Mouse (Mus musculus) MEL (cell line): ENCODE measurements at regions not wholly inside any gene's neighbourhood (a gene's known extent, or its start where the extent isn't known, plus 50 kb on each side); places are given as distances from the start of the nearest gene placed in this dataset.
"Not testable (repeated sequence)": the region's sequence is repeated elsewhere in the genome, so short reads cannot be mapped to it uniquely, and the experiment has no call there.

Source experiments
- DNase-seq: peaks from one replicate; pipeline ENCODE4 v3.0.0; 2011; ENCODE audit warnings: low read depth, low spot score
- H3K27ac ChIP-seq: 2 replicates; pipeline ENCODE4 v1.5.1; 2012; ENCODE audit warnings: low read depth, mild to moderate bottlenecking, control low read depth, low read length, moderate library complexity; ENCODE audit not compliant: control insufficient read depth
- H3K27me3 ChIP-seq, 2 experiments: fragments of 150-350 bp in 1 of 2; sonication (generic) in 1 of 2; 2 replicates each; pipeline ENCODE4 v1.6.1; 2012; ENCODE audit warnings: low read length in 2 of 2, mild to moderate bottlenecking in 2 of 2, improper control_type of control experiment in 1 of 2, moderate library complexity in 1 of 2; ENCODE audit not compliant: insufficient read depth in 2 of 2, control insufficient read depth in 1 of 2
- H3K36me3 ChIP-seq, 2 experiments: 2 replicates each; pipeline ENCODE4 v1.6.1; 2012 to 2014; ENCODE audit warnings: low read length in 2 of 2, improper control_type of control experiment in 1 of 2, inconsistent platforms in 1 of 2, mild to moderate bottlenecking in 1 of 2; ENCODE audit not compliant: insufficient read depth in 2 of 2, control insufficient read depth in 1 of 2
- H3K4me1 ChIP-seq, 2 experiments: fragments of 150-350 bp in 1 of 2; sonication (generic) in 1 of 2; 2 replicates each; pipeline ENCODE4 v1.6.1; 2012; ENCODE audit warnings: low read length in 2 of 2, improper control_type of control experiment in 1 of 2, mild to moderate bottlenecking in 1 of 2; ENCODE audit not compliant: insufficient read depth in 2 of 2, control insufficient read depth in 1 of 2
- H3K4me3 ChIP-seq, 2 experiments: fragments of 150-350 bp in 1 of 2; sonication (generic) in 1 of 2; 2 replicates each; pipeline ENCODE4 v1.5.1; 2012; ENCODE audit warnings: low read depth in 2 of 2, low read length in 2 of 2, mild to moderate bottlenecking in 2 of 2, moderate library complexity in 2 of 2, control low read depth in 1 of 2, improper control_type of control experiment in 1 of 2; ENCODE audit not compliant: control insufficient read depth in 1 of 2, insufficient read depth in 1 of 2
- H3K79me2 ChIP-seq: 2 replicates; pipeline ENCODE4 v1.6.1; 2012; ENCODE audit warnings: mild to moderate bottlenecking, low read length, moderate library complexity; ENCODE audit not compliant: control insufficient read depth, poor library complexity, insufficient read depth
- H3K9ac ChIP-seq: 2 replicates; pipeline ENCODE4 v1.6.1; 2012; ENCODE audit warnings: low read depth, mild to moderate bottlenecking, control low read depth, low read length, moderate library complexity; ENCODE audit not compliant: control insufficient read depth, poor library complexity, severe bottlenecking
- H3K9me3 ChIP-seq: fragments of 150-350 bp; sonication (generic); replicated peaks from 2 replicates; pipeline ENCODE4 v1.6.1; 2012; ENCODE audit warnings: mild to moderate bottlenecking, low read length, improper control_type of control experiment, moderate library complexity; ENCODE audit not compliant: insufficient read depth
- BHLHE40 ChIP-seq: IDR thresholded peaks from 2 replicates; pipeline ENCODE4 v1.6.1; 2012; ENCODE audit warnings: low read depth, mild to moderate bottlenecking, inconsistent platforms, low read length, improper control_type of control experiment, borderline replicate concordance
- CHD1 ChIP-seq: IDR thresholded peaks from 2 replicates; pipeline ENCODE4 v1.6.1; 2012; ENCODE audit warnings: low read depth, mild to moderate bottlenecking, inconsistent platforms, low read length, improper control_type of control experiment
- CTCF ChIP-seq, 3 experiments: IDR thresholded peaks in 2 of 3; conservative IDR thresholded peaks in 1 of 3; 2 replicates each; pipeline ENCODE4 v1.5.1; 2011 to 2012; ENCODE audit warnings: low read length in 3 of 3, low read depth in 2 of 3, mild to moderate bottlenecking in 2 of 3, improper control_type of control experiment in 1 of 3, inconsistent platforms in 1 of 3, mixed read lengths in 1 of 3, moderate library complexity in 1 of 3; ENCODE audit not compliant: control insufficient read depth in 1 of 3, insufficient read depth in 1 of 3, poor library complexity in 1 of 3, severe bottlenecking in 1 of 3
- E2F4 ChIP-seq: IDR thresholded peaks from 2 replicates; pipeline ENCODE4 v1.6.1; 2011; ENCODE audit warnings: low read depth, low read length, improper control_type of control experiment, borderline replicate concordance
- EP300 ChIP-seq, 2 experiments: IDR thresholded peaks; 2 replicates each; pipeline ENCODE4 v1.6.1; 2011; ENCODE audit warnings: improper control_type of control experiment in 2 of 2, low read length in 2 of 2, low read depth in 1 of 2, mild to moderate bottlenecking in 1 of 2
- ETS1 ChIP-seq: IDR thresholded peaks from 2 replicates; pipeline ENCODE4 v1.6.1; 2012; ENCODE audit warnings: low read depth, mild to moderate bottlenecking, inconsistent platforms, low read length, improper control_type of control experiment, moderate library complexity
- GABPA ChIP-seq: IDR thresholded peaks from 2 replicates; pipeline ENCODE4 v1.6.1; 2012; ENCODE audit warnings: low read depth, mild to moderate bottlenecking, inconsistent platforms, low read length, improper control_type of control experiment, moderate library complexity
- MEF2A ChIP-seq: IDR thresholded peaks from 2 replicates; pipeline ENCODE4 v1.6.1; 2014; ENCODE audit warnings: low read depth, mild to moderate bottlenecking, inconsistent platforms, low read length, improper control_type of control experiment; ENCODE audit not compliant: poor library complexity, insufficient replicate concordance, severe bottlenecking; ENCODE audit errors: extremely low read depth
- MXI1 ChIP-seq: IDR thresholded peaks from 2 replicates; pipeline ENCODE4 v1.6.1; 2011; ENCODE audit warnings: mild to moderate bottlenecking, low read depth, low read length, improper control_type of control experiment
- MYB ChIP-seq: IDR thresholded peaks from 2 replicates; pipeline ENCODE4 v1.6.1; 2011; ENCODE audit warnings: mild to moderate bottlenecking, low read depth, low read length, improper control_type of control experiment
- NELFE ChIP-seq: IDR thresholded peaks from 2 replicates; pipeline ENCODE4 v1.6.1; 2011; ENCODE audit warnings: low read depth, low read length, improper control_type of control experiment
- POLR2AphosphoS2 ChIP-seq: IDR thresholded peaks from 2 replicates; pipeline ENCODE4 v1.6.1; 2011; ENCODE audit warnings: low read length, improper control_type of control experiment
- POLR2AphosphoS5 ChIP-seq: IDR thresholded peaks from 2 replicates; pipeline ENCODE4 v1.6.1; 2012; ENCODE audit warnings: low read depth, borderline replicate concordance, mild to moderate bottlenecking, inconsistent platforms, low read length, moderate library complexity, mixed read lengths
- RAD21 ChIP-seq: IDR thresholded peaks from 2 replicates; pipeline ENCODE4 v1.6.1; 2011; ENCODE audit warnings: mild to moderate bottlenecking, low read depth, low read length, improper control_type of control experiment
- SIN3A ChIP-seq: IDR thresholded peaks from 2 replicates; pipeline ENCODE4 v1.6.1; 2012; ENCODE audit warnings: low read length, improper control_type of control experiment, inconsistent platforms
- SMC3 ChIP-seq: IDR thresholded peaks from 2 replicates; pipeline ENCODE4 v1.6.1; 2011; ENCODE audit warnings: low read depth, low read length, improper control_type of control experiment
- USF1 ChIP-seq: IDR thresholded peaks from 2 replicates; pipeline ENCODE4 v1.6.1; 2014; ENCODE audit warnings: low read depth, mild to moderate bottlenecking, inconsistent platforms, low read length, improper control_type of control experiment, moderate library complexity
- USF2 ChIP-seq, 2 experiments: IDR thresholded peaks; 2 replicates each; pipeline ENCODE4 v1.6.1; 2011 to 2012; ENCODE audit warnings: improper control_type of control experiment in 2 of 2, low read length in 2 of 2, borderline replicate concordance in 1 of 2, inconsistent platforms in 1 of 2, low read depth in 1 of 2, mild to moderate bottlenecking in 1 of 2; ENCODE audit not compliant: insufficient read depth in 1 of 2
- ZNF384 ChIP-seq: IDR thresholded peaks from 2 replicates; pipeline ENCODE4 v1.6.1; 2012; ENCODE audit warnings: low read depth, mild to moderate bottlenecking, inconsistent platforms, low read length, improper control_type of control experiment

DNA sequence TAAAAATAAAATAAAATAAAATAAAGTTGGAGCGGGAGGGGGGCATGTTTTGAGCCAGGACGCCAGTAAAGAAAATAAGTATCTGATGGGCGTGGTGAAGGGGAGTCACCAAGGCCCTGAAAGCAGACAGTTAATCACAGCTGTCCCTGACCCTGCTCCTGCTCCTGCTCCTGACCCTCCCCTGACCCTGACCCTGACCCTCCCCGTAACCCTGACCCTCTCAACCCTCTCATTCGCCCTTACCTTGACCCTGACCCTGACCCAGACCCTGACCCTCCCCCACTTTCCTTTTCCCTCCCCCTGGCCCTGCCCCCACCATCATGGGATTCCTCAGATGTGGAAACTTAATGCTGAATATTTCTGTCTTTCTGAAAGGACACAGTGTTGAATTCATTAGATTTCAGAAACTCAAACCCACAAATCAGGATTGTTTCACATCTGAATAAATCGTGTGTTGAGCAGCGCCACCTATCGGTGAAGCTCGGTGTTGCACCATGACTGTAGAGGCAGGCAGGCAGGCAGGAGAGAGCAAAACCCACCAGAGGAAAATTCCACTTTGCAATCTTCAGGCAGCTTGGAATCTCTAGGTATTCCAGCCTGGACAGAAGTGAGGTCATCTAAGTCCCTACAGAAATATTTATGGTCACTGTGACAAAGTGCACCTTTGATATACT is 145.9 kb upstream of the Rhobtb1 start:
- Histone ChIP-seq H3K36me3 (no peaks in the 10 kb centered on the region), H3K9ac (no peak overlapping the region), H3K4me3 (no peak overlapping the region), H3K4me1 (no peaks in the 10 kb centered on the region), H3K27me3 (no peaks in the 10 kb centered on the region), H3K9me3 (no peaks in the 10 kb centered on the region)
- TF ChIP-seq USF2 (IDR thresholded peaks at IDR 0.05; ENCODE audit: borderline replicate concordance in 1 of 2, insufficient read depth in 1 of 2, low read depth in 1 of 2, low read length in 2 of 2) = no peak
- TF ChIP-seq CTCF (IDR thresholded peaks at IDR 0.05 in 2 of 3, conservative IDR thresholded peaks at IDR 0.05 in 1 of 3; ENCODE audit: control insufficient read depth in 1 of 3, insufficient read depth in 1 of 3, low read depth in 2 of 3, low read length in 3 of 3, poor library complexity in 1 of 3, severe bottlenecking in 1 of 3) = peak; percentile 45 to 71 (median 57)
- TF ChIP-seq RAD21 = peak; percentile 16
- TF ChIP-seq, all 39 proteins: peak for 2
- Histone ChIP-seq H3K79me2 (no peaks in the 10 kb centered on the region), H3K27ac (no peak overlapping the region)
- peak; percentile 21 for DNase-seq

- H3K9ac ChIP-seq, H3K27ac ChIP-seq, H3K27me3 ChIP-seq, H3K79me2 ChIP-seq, H3K4me1 ChIP-seq, H3K9me3 ChIP-seq, H3K4me3 ChIP-seq, H3K36me3 ChIP-seq, DNase-seq: not testable (repeated sequence)
Observed at GRCm38 (mm10) chr10:69008679-69009078, 142.6 kb upstream of the Rhobtb1 start.

GRCm38 (mm10) chr10:69020811-69021743 is 130.2 kb upstream of the Rhobtb1 start:
- no peak for DNase-seq
- Histone ChIP-seq H3K4me1 (no peaks in the 10 kb centered on the region), H3K9me3 (no peaks in the 10 kb centered on the region), H3K79me2 (no peaks in the 10 kb centered on the region), H3K27me3 (no peaks in the 10 kb centered on the region), H3K9ac (no peak overlapping the region), H3K27ac (no peak overlapping the region), H3K4me3 (no peak overlapping the region), H3K36me3 (no peaks in the 10 kb centered on the region)
- TF ChIP-seq POLR2AphosphoS2 = no peak
- no peak for TF ChIP-seq EP300 (IDR thresholded peaks at IDR 0.05; ENCODE audit: low read depth in 1 of 2, low read length in 2 of 2)
- TF ChIP-seq ZNF384 = no peak
- no peak for TF ChIP-seq CHD1
- TF ChIP-seq E2F4 = no peak
- no peak for TF ChIP-seq POLR2AphosphoS5
- TF ChIP-seq BHLHE40 = no peak
- no peak for TF ChIP-seq USF1
- TF ChIP-seq NELFE = no peak
- TF ChIP-seq MXI1 = no peak
- no peak for TF ChIP-seq MYB
- TF ChIP-seq SMC3 = no peak
- no peak for TF ChIP-seq SIN3A
- no peak for TF ChIP-seq MEF2A
- TF ChIP-seq CTCF (IDR thresholded peaks at IDR 0.05 in 2 of 3, conservative IDR thresholded peaks at IDR 0.05 in 1 of 3; ENCODE audit: control insufficient read depth in 1 of 3, insufficient read depth in 1 of 3, low read depth in 2 of 3, low read length in 3 of 3, poor library complexity in 1 of 3, severe bottlenecking in 1 of 3) = no peak
- no peak for TF ChIP-seq ETS1
- TF ChIP-seq GABPA = no peak
